Mouse (Mus musculus) kidney, postnatal 0 days (tissue): ENCODE measurements around the gene Myh9. TPM values are rescaled to one million over a fixed set of nuclear protein-coding genes. Genes with fewer than 3 reads are reported as not detected.

ENCODE experiments used
- ATAC-seq: fragments of 200-750 bp; cut with Nextera tagmentation; replicated peaks from 2 replicates; pipeline ENCODE4 v1.8.0; 2017; ENCODE audit warnings: low read depth, moderate number of reproducible peaks, moderate TSS enrichment, moderate library complexity; ENCODE audit not compliant: low FRiP score
- DNase-seq: peaks from one replicate; pipeline ENCODE4 v3.0.0-alpha.2; 2016; ENCODE audit warnings: low spot score
- H3K27ac ChIP-seq: fragments of 300-500 bp; sonication (generic); 2 replicates; pipeline ENCODE4 v1.5.1; 2014; ENCODE audit warnings: mild to moderate bottlenecking
- H3K27me3 ChIP-seq: fragments of 300-500 bp; sonication (generic); 2 replicates; pipeline ENCODE4 v1.6.1; 2014; ENCODE audit warnings: low read length, mixed read lengths; ENCODE audit not compliant: insufficient read depth
- H3K36me3 ChIP-seq: fragments of 300-500 bp; sonication (generic); 2 replicates; pipeline ENCODE4 v1.6.1; 2014; ENCODE audit warnings: low read length, mixed read lengths; ENCODE audit not compliant: insufficient read depth
- H3K4me1 ChIP-seq: fragments of 300-500 bp; sonication (generic); replicated peaks from 2 replicates; pipeline ENCODE4 v1.6.1; 2014; ENCODE audit warnings: antibody characterized with exemption, low read length, mixed read lengths; ENCODE audit not compliant: insufficient read depth
- H3K4me2 ChIP-seq: fragments of 300-500 bp; sonication (generic); 2 replicates; pipeline ENCODE4 v1.6.1; 2014; ENCODE audit warnings: mild to moderate bottlenecking, low read length, moderate library complexity, mixed read lengths
- H3K4me3 ChIP-seq: fragments of 300-500 bp; sonication (generic); replicated peaks from 2 replicates; pipeline ENCODE4 v1.5.1; 2014; ENCODE audit warnings: low read depth, low read length
- H3K9ac ChIP-seq: fragments of 300-500 bp; sonication (generic); 2 replicates; pipeline ENCODE4 v1.6.1; 2014; ENCODE audit warnings: low read depth, low read length
- H3K9me3 ChIP-seq: fragments of 300-500 bp; sonication (generic); replicated peaks from 2 replicates; pipeline ENCODE4 v1.6.1; 2016; ENCODE audit warnings: low read length, inconsistent platforms, mixed read lengths
- CTCF ChIP-seq: IDR thresholded peaks from 2 replicates; pipeline ENCODE4 v1.5.1; 2016; ENCODE audit warnings: antibody characterized with exemption, low read depth, mild to moderate bottlenecking, moderate library complexity
- WGBS: fragments of 180-500 bp; shearing (Covaris S2); extraction: QIAGEN DNeasy Blood & Tissue Kit; methylation state at CpG from one replicate; pipeline ENCODE4 v1.1.7; 2014; 5-methylcytosine and 5-hydroxymethylcytosine counted together
- polyA plus RNA-seq: library from polyadenylated mRNA; unstranded; fragments of >200 nt; fragmentation: Nextera tagmentation; extraction: Ambion mirVana; gene quantifications from 2 replicates; pipeline ENCODE4 v1.2.1, GENCODE M21; 2015

Myh9 gene
- polyA plus RNA-seq, 1 experiment from 2014 or later, result 52.9 TPM

GRCm38 (mm10) chr15:77765484-77766093, 76.4 kb downstream of the Myh9 start:
- H3K4me3 ChIP-seq, result no peak overlapping the region
- no peak overlapping the region for H3K9ac ChIP-seq
- no peak for ATAC-seq
- WGBS, result 89% methylated on average over 16 of the region's 16 CpGs
- H3K4me2 ChIP-seq, result no peak overlapping the region
- H3K27ac ChIP-seq, result no peak overlapping the region
- H3K4me1 ChIP-seq, result no peaks in the 10 kb centered on the region
- no peak for TF ChIP-seq CTCF
- DNase-seq, result no peak
- H3K27me3 ChIP-seq, result no peaks in the 10 kb centered on the region
- peaks cover 95% of the 10 kb centered on the region for H3K36me3 ChIP-seq
- no peaks in the 10 kb centered on the region for H3K9me3 ChIP-seq

DNA sequence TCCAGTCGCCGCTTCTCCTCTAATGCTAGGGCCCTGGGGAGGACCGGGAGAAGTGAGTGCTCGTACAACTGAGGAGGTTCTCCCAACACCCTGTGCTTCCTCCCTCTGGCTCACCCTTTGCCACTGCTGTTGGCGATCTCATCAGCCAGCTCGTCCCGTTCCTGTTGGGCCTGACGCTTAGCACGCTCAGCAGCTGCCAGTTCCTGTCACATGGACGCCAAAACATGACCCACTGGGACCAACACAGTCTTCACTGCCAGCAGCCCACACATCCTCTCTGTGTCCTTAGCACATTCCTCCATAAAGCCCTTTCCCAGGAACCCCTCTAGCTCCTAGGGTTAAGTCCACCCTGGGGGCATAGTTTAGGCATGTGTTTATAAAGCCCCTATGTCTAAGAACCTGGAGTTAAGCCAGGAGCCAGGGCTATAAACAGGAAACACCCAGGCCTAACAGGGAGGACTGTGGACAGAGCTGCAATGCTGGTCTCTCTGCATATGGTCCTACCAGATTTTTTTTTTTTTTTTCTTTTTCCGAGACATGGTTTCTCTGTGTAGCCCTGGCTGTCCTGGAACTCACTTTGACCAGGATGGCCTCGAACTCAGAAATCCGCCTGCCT, 77.5 kb downstream of the Myh9 start:
- H3K9ac ChIP-seq, result no peak overlapping the region
- no peaks in the 10 kb centered on the region for H3K27me3 ChIP-seq
- 71% methylated on average over 13 of the region's 13 CpGs for WGBS
- H3K4me2 ChIP-seq, result no peak overlapping the region
- no peaks in the 10 kb centered on the region for H3K9me3 ChIP-seq
- H3K4me1 ChIP-seq, result no peaks in the 10 kb centered on the region
- DNase-seq (no peak), ATAC-seq (no peak)
- H3K27ac ChIP-seq, result no peak overlapping the region
- H3K4me3 ChIP-seq, result no peak overlapping the region
- H3K36me3 ChIP-seq, result peaks cover 91% of the 10 kb centered on the region
- no peak for TF ChIP-seq CTCF

DNA sequence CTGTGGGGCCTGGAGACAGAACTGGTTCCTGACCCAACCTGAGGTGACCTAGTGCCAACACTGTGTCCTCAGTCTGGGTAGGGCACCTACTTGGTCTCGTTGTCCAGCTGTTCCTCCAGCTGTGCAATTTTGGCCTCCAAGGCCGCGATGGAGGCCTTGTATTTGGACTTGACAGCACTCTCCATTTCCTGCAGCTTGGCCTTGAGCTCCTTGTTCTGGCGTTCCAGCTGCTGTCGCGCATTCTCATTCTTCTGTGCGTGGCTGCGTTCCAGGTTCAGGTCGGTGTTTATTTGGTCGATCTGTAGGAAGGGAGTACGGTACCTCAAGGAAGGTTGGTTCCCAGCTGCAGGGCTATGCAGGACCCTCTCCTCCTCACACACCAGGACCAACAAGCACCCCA, 78.3 kb downstream of the Myh9 start:
- 77% methylated on average over 11 of the region's 11 CpGs for WGBS
- Histone ChIP-seq H3K27ac (no peak overlapping the region), H3K4me2 (no peak overlapping the region), H3K4me1 (no peaks in the 10 kb centered on the region), H3K4me3 (no peak overlapping the region), H3K27me3 (no peaks in the 10 kb centered on the region), H3K9me3 (no peaks in the 10 kb centered on the region), H3K36me3 (peaks cover 84% of the 10 kb centered on the region), H3K9ac (no peak overlapping the region)
- ATAC-seq (no peak), DNase-seq (no peak)
- TF ChIP-seq CTCF, result no peak

DNA sequence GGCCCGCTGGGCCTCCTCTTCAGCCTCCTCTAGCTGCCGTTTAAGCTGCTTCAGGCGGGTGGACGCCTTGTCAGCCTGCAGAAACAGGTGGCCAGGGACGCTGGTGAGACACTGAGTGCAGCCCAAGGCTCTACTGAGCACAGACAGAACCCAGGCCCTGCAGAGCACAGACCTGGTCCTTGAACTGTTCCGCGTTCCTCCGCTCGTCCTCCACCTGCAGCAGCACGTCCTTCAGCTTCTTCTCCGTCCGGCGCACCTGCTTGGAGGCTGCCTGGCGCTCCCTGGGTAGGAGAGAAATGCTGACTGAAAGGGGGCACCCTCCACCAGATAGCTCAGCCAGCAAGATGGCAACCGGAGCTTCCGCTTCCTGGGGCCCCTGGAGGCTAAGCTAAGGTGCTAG, 78.9 kb downstream of the Myh9 start:
- Histone ChIP-seq H3K36me3 (peaks cover 78% of the 10 kb centered on the region), H3K27ac (no peak overlapping the region), H3K27me3 (no peaks in the 10 kb centered on the region), H3K4me2 (no peak overlapping the region), H3K4me1 (no peaks in the 10 kb centered on the region), H3K9me3 (no peaks in the 10 kb centered on the region), H3K4me3 (no peak overlapping the region), H3K9ac (no peak overlapping the region)
- 92% methylated on average over 16 of the region's 16 CpGs for WGBS
- no peak for TF ChIP-seq CTCF
- no peak for ATAC-seq
- DNase-seq, result no peak

DNA sequence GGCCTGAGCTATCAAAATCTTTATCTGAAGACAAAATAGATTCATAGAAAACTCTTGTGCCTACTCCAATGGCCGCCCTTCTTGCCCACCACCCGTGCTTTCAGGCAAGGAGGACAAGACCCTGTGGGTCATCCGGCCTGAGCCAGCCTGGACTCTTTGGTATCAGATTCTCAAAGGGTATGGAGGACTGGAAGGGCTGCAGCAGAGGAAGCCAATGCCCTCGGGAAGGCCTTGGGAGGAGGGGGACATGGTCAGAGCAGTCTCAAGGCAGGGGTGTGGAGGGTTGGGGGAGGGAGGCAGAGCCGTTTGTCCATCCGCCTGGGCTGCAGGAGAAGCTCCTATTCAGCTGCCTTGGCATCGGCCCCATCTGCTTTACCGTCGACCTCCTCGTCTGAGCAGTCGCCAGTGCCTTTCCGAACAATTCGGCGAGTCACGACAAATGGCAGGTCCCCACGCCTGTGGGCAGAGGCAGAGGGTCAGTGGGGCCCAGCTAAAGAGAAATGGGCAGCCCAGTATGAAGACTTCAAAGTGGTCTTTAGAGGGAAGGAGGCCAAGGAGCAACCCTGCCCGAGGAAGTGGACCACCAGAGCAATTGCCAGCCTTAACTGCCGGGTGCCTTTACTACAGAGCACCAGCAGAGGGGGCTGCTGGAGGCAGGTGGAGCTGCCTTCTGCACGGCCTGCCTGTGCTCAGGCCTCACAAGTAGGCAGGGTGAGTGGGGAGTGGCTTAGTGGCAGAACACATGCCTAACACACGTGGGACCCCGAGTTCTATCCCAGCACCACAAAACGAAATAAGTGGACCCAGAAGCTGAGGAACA, 80.2 kb downstream of the Myh9 start:
- Histone ChIP-seq H3K9ac (no peak overlapping the region), H3K4me2 (no peak overlapping the region), H3K36me3 (peaks cover 65% of the 10 kb centered on the region), H3K4me3 (no peak overlapping the region), H3K9me3 (no peaks in the 10 kb centered on the region), H3K4me1 (no peaks in the 10 kb centered on the region), H3K27me3 (no peaks in the 10 kb centered on the region), H3K27ac (no peak overlapping the region)
- TF ChIP-seq CTCF, result peak; percentile 74
- ATAC-seq (no peak), DNase-seq (peak; percentile 46)
- WGBS, result 65% methylated on average over 22 of the region's 22 CpGs

GRCm38 (mm10) chr15:77761083-77761482, 80.9 kb downstream of the Myh9 start:
- no peak overlapping the region for H3K27ac ChIP-seq
- TF ChIP-seq CTCF, result no peak
- no peak for ATAC-seq

More at GRCm38 (mm10) chr15:77761083-77761482, 80.9 kb downstream of the Myh9 start:
- peaks cover 58% of the 10 kb centered on the region for H3K36me3 ChIP-seq
- no peak overlapping the region for H3K4me2 ChIP-seq
- H3K27me3 ChIP-seq, result no peaks in the 10 kb centered on the region
- DNase-seq, result no peak
- 94% methylated on average over 7 of the region's 7 CpGs for WGBS
- no peak overlapping the region for H3K9ac ChIP-seq
- H3K4me3 ChIP-seq, result no peak overlapping the region
- H3K9me3 ChIP-seq, result no peaks in the 10 kb centered on the region
- H3K4me1 ChIP-seq, result no peaks in the 10 kb centered on the region
